Mouse (Mus musculus) kidney, adult 18-20 months (tissue): ENCODE measurements at regions not wholly inside any gene's neighbourhood (a gene's known extent, or its start where the extent isn't known, plus 50 kb on each side); places are given as distances from the start of the nearest gene placed in this dataset.
"Not testable (repeated sequence)": the region's sequence is repeated elsewhere in the genome, so short reads cannot be mapped to it uniquely, and the experiment has no call there.

Experiments
- DNase-seq: peaks from one replicate; pipeline ENCODE4 v3.0.0; 2021

DNA sequence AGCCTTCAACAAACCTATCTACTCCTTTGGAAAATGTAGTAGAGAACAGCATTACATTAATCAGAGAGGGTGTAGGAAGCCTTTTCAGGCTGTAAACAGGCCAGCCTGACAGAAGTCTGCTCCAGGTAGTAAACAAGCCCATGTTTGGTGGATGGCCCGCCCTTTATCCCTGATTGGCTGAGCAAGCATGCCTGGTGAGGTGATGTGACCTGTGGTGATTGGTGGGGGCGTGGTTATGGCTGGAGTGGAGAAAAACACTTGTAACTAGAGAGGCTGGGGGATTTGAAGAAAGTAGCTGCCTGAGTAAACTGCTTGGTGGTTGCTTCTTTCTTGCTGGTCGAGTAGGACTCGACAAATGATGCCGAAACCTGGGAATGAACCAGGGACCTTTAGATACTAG lies 621.3 kb upstream of the Dsel start:
- not testable (repeated sequence) for DNase-seq

DNA sequence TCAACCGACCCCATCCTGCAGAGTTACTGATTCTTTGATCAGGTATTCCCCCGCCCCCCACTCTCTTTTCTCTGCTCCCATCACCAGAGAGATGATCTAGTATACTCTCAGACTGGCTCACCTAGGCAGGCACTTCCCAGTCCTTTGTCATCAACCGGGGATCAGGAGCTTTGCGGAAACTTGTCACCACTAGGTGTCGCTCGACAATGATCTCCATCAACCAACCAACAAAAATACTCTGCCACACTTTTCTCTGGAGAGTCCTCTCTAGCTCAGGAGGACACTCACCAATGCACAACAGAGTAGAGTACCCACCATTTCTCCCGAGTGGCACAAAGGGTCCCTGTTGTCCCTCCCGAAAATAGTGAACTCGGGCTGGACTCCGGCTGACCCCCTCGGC lies 591.3 kb upstream of the Dsel start:
- peak; percentile 18 for DNase-seq

DNA sequence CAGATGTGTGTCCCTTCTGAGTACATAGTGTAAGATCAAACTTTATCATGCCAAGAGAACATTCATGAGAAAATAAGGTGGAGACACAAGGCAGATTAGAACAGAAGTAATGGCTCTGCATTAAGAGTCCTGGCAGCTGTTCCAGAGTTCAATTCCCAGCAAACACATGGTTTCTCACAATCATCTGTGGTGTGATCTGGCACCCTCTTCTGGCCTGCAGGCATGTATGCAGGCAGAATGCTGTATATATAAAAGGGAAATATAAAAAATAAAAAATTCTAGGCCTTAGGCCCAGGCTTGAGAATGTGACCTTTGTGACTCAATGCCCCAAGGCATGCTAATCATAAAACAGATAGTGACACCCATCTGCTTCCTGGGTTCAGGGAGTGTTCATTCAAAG lies 587.7 kb upstream of the Dsel start:
- no peak for DNase-seq

DNA sequence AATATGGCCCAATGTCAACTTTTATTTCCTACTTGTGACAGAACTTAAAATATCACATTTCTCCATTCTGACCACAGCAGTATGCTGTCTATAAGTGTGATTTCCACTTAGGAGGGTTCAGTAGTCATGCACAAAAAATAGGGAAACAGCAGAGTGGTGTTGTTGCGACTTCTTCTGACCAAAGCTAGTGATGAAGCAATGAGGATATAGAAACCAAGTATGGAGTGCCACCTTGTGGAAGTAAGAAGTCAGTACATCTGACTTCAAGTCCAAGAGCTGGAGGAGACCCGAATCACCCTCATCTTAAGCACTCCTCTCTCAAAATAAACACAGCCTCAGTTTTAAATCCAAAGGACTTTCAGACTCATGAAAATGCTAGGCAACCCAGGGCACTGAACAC lies 586.9 kb upstream of the Dsel start:
- DNase-seq, result no peak

DNA sequence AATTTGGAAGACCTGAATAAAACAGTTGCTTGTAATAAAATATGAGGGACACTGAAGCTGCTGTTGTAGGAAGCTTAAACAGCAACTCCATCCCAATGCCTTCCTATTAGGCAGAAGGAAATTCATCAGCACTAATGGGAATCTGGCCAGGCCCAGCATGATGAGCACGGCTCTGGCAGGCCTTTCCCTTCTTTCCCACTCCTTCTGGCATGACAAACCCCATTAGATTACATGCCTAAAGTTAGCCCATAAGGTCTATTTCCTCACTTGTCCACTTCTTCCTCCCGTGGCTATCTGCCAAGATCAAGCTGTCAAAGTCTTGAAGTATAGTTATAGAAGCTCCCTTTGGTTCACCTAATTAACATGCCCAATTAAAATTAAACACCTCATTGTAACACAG lies 574.4 kb upstream of the Dsel start:
- DNase-seq, result no peak

DNA sequence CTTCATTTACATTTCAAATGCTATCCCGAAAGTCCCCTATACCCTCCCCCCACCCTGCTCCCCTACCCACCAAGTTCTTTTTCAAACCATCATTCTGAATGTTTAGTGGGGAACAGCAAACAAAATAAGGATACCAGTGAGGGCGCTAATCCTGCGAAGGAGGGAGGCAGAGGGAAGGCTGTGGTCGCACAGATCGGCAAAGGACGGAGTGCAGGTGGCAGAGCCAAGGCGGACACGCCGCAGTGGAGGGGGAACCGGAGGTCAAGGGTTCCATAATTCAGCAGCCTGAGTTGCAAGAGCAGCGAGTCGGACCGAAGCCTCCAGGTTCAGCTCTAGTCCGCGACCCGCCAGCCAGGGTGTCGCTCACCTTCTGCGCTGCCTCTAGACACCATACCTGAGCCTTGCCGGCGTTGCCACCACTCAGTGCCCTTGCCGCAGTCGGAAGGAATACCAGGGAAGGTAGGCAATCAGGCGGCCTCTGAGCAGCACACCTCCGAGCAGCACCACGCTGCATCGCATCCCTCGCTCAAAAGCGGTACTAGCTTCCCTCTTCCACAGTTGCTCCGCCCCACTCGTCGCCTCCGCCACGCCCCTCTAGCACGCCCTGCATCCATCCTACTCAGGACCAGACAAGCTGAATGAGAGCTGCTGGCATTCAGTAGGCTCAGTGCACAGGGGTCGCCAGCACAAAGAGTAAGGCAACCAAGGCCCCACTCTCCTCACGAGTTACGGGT lies 551.8 kb upstream of the Dsel start:
- no peak for DNase-seq

DNA sequence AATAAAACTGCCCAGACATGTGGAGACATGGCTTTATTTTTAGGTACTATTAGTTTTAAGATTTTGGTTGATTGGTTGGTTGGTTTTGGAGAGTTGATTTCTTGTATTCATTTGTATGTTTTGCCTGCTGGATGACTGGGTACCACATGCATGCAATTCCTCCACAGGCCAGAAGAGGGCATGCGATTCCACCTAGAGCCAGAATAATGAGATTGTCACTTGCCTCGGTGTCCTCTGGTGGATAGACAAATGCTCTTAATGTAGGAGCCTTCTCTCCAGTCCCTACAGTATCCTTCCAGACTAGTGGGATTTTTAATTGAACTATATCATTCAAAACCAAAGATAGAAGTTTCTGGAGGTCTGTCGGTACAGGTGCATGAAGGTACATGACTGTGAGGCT lies 524.1 kb upstream of the Dsel start:
- DNase-seq, result peak; percentile 33

DNA sequence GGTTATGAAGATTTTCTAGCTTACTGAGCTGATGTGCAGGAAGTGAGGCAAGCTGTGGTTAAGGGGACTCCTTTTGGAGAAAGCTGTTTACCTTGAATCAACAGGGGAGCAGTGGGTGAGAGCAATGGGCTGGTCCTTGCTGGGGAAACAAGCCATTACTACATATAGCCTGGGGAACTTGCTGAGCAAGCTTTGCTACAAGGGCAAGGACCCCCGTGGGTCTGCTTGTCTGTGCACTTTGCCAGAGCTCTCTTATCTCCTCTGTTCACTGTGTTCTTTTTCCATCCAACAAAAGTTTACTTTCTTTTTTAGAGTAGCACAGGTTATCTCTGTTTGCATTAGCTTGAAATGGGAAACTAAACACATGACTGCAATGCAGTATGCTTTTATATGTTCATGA lies 519.3 kb upstream of the Dsel start:
- DNase-seq, result no peak

DNA sequence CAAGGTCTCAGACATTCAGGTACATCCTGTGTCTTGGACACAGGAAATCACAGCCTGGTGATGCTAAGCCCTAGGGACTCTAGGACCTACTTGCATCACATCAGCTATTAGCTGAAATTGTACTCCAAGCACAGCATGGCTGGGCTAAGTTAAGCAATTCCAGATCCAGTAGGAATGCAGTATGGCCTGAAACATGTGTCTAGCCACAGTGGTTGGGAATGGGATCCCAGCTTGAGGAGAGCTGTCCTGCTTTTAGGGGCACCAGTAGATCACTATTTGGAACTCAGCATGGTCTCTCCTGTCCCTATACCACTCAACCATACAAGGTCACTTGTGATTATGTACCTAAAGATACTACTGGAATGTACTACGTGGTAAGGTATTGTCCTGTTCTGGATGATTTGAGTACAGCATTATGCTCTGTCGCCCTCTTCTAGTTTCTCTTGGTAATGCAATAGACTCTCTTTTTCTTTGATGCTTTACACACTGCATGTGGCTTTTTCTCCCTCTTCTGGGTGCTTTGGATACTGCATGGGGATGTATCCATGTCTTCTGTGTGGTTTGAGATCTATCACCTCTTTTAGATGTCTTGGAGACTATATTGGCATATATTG lies 515.0 kb upstream of the Dsel start:
- no peak for DNase-seq

DNA sequence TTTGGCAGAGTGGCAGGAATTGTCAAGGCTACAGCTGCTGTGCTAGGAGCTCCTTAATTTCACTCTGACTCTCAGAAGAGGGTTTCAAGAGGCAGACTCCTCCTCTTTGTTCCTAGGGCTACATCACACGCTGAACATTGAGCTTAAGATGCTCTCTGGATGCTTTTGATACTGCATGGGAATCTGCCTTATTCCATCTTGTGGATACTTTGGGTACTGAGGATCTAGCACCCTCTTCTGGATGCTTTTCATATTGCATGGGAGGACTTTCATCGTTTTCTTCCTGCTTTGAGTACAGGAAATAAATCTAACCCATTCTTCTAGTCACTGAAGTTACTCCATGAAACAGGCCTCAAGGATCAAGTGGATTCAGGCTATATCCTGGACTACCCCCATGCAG lies 513.9 kb upstream of the Dsel start:
- no peak for DNase-seq

DNA sequence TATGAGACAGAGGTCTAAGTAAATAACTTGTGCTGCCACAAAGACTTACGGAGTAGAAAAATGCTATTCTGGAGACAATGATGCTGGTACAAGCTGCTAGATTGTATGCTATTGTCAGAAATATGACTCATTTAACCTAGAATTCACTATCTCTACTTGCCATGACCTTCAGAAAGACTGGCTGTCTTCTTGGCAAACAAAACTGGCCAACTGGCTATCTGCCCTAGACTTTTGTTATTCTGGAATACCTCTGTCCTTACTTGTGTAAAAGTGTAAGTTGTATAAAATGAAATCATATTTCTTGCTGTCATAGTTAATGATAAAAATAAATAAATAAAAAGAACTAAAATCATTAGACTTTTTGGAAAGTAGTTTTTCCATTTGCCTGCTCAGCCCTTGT lies 491.1 kb upstream of the Dsel start:
- no peak for DNase-seq
